25 mouse cellular contexts compared by ENCODE assay signal in genomic region chr9:64695266-64695665, GRCm38 (mm10).
"Had no signal": no experiment of that assay in that cellular context is flagged by ENCODE, and none has a peak within 500 bp of the region (broad histone marks: within the 10 kb centered on the region; RNA-seq: fewer than 3 reads in every experiment).

No protein-coding gene starts in this region.

- H3K27me3 ChIP-seq: embryonic facial prominence, embryonic 12.5 days; embryonic facial prominence, embryonic 13.5 days; embryonic facial prominence, embryonic 15.5 days; forebrain, embryonic 12.5 days; forebrain, embryonic 13.5 days; forebrain, embryonic 15.5 days had no signal

- H3K4me3 ChIP-seq: embryonic facial prominence, embryonic 10.5 days; embryonic facial prominence, embryonic 12.5 days; embryonic facial prominence, embryonic 13.5 days; embryonic facial prominence, embryonic 15.5 days; erythroblast, embryonic 14.5 days; forebrain, embryonic 10.5 days; forebrain, embryonic 12.5 days; forebrain, embryonic 13.5 days; forebrain, embryonic 15.5 days; gastrocnemius, adult 2 months had no signal

- H3K9ac ChIP-seq: embryonic facial prominence, embryonic 12.5 days; embryonic facial prominence, embryonic 13.5 days; embryonic facial prominence, embryonic 15.5 days; forebrain, embryonic 12.5 days; forebrain, embryonic 13.5 days; forebrain, embryonic 15.5 days; forebrain, postnatal 0 days had no signal

- H3K4me1 ChIP-seq: embryonic facial prominence, embryonic 15.5 days had no signal

- H3K27ac ChIP-seq: embryonic facial prominence, embryonic 10.5 days; embryonic facial prominence, embryonic 12.5 days; embryonic facial prominence, embryonic 13.5 days; embryonic facial prominence, embryonic 15.5 days; forebrain, embryonic 10.5 days; forebrain, embryonic 12.5 days; forebrain, embryonic 13.5 days; forebrain, embryonic 15.5 days; gastrocnemius, adult 2 months had no signal

- DNase-seq: cerebellum, adult 2 months; cerebellum, adult 8-10 months; cerebellum, adult 9-10 months; cerebellum, adult 9-11 months; cerebellum, postnatal 10 days; cerebellum, postnatal 14 days; cerebellum, postnatal 25 days; cerebellum, postnatal 36 days; embryo, embryonic 11 days; forebrain, postnatal 0 days; gastrocnemius, adult 2 months; gastrocnemius, postnatal 10 days; gastrocnemius, postnatal 14 days; gastrocnemius, postnatal 25 days; gastrocnemius, postnatal 36 days; heart, adult 18-20 months had no signal

- H3K9me3 ChIP-seq: embryonic facial prominence, embryonic 10.5 days; embryonic facial prominence, embryonic 12.5 days; embryonic facial prominence, embryonic 13.5 days; embryonic facial prominence, embryonic 15.5 days; forebrain, embryonic 10.5 days; forebrain, embryonic 12.5 days; forebrain, embryonic 13.5 days; forebrain, embryonic 15.5 days had no signal
